Mouse (Mus musculus) cerebellum, adult 9-11 months (tissue): ENCODE measurements at regions not wholly inside any gene's neighbourhood (a gene's known extent, or its start where the extent isn't known, plus 50 kb on each side); places are given as distances from the start of the nearest gene placed in this dataset.

Experiments used
- DNase-seq: peaks from one replicate; pipeline ENCODE4 v3.0.0; 2022

DNA sequence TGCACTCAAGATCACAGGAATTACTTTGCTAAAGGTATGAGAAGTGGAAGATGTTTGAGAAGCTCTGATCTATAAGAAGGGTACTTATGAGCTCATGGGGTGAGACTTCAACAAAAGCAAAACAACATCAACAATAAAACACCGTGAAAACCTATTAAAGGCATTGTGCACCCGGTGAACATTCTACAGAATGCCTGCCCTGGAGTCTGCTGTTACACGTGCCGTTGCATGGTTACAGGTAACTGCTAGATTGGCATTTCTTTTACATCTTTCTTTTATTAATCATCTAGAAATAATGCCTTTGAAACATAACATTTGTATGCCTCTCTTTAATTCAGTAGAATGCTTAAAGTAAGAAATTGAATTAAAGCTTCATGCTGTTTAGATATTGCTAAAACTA is 661.0 kb downstream of the Pcdh18 start:
- no peak for DNase-seq

DNA sequence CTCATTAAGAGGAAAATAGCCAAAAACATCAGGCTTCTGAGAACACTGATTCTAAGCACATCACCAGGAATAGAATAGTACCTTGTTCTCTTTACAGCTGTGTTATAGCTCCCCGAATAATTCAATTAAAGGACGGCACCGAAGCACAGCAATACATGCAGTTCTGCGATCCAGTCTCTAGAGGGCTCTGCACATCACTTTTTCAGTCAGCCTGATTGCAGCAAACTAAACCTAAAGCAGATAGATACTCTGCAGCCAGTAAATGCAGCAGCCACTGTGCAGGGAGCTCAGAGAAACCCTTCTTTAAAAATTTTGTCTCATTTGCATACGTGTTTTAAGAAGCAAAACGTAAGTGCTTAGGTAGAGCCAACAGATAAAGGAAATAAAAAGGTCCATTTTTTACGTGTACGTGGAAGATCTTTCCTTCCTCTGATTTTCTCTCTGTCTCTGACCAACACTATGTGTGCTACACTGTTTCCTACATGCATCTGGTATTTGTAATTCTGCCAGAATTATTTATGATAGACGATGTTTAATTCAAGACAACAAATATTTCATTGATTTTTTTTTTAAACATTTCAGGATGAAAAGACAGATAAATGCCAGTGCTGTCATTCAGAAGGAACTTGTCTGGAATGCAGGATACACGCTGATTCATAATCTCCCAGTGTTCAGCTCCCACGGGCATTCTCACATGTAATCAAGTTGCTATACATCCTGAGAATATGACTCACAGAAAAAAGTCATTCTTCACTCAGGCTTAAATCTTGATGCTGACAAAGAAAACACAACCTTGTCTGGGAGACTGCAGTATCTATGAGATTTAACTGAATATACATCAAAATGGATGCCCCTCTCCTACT is 663.1 kb downstream of the Pcdh18 start:
- peak; percentile 25 for DNase-seq

DNA sequence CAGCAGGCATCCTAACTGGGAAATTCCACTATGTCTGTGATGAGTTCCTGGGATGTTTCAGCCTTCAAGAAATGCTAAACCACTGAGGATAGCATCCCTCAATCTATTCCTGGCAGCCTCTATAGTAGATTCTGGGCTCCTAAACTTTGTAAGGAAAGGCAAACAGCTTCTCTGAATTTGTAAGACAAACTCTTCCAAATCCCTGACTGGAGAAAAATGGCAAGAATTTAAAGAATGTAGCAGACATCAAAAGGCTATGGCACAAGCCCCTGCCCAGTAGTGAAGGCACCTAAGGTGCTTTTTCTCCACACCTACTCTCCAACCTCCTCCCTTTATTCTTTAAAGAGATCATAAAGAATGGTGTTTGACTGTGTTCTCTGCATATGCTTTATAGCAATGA is 688.3 kb downstream of the Pcdh18 start:
- no peak for DNase-seq

DNA sequence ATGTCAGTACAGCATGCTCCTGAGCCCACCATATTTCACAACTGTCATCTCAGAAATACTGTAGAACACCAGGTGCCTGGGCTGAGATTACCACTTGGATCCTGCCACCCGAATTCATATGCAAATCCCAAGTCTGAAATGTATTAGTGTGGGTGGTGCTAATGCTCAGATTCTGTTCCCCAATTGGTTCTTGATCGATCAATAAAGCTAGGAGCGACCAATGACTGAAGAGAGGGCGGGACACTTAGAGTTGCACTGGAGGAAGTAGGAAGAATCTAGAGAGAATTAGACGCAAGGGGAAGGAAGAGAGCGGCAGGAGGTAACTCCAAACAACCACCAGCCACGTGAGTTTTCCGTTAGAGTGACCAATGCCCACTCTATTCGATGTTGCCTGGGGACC is 695.0 kb downstream of the Pcdh18 start:
- DNase-seq: no peak

DNA sequence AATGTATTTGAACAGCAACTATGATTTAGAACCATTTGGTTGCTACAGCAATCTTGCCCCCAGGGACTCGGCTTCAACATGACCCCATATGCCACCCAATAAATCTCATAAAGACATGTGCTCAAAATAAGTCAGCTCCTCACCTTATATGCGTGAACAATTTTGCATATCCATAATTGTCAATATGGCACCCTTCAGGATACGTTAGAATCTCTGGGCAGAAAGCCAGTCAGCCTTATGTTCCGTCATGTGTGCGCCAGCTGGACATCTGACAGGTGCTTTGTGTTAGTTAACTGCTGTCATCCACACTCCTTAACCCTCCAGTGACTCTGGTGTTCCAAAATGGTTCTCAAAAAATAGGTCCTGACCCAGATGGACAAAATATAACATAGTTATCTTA is 724.1 kb downstream of the Pcdh18 start:
- DNase-seq: peak; percentile 76

DNA sequence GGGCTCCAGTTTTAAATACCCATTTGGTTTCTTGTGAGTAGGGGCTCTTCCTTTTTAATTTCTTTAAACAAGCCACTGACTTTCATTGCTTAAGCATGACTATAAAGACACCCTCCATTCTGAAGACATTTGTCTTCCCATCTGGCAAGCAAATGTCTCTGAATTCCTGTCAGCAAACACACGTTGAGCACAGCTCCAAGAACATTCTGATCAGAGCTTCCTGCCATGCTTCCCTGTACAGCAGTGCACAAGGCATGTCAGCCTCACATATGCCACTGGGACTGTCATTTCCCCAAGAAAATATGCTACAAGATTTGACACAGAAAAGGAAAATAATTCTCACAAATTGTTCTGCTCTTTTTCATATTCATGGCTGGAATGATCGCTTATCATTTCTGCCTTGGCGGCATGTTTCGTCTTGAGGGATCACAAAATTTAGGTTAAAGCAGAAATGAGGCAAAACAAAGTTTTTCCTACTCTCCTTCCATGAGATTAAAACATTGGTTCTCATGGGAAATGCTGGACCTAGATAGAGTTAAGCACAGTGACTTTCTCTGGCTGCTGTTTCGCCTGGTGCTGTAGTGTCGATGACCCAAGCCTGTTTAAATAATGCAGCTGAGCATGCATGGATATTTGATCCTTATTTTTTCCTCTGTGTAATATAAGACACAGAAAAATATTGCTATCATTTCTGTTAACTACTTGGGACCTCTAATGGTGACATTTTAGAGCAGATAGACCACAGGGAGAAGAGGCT is 747.7 kb downstream of the Pcdh18 start:
- no peak for DNase-seq
